In genomic region chr4:133042651-133043635, GRCm38 (mm10) we compare ENCODE assay signal across 9 mouse cellular contexts. TPM values are rescaled to one million over a fixed set of nuclear protein-coding genes. Genes with fewer than 3 reads are reported as not detected.
A peak's percentile ranks its signal among the peaks of the same experiment; 100 is the strongest.
DNase-seq lines count a peak whose midpoint lies in the region; ATAC-seq and TF ChIP-seq lines count a peak whose summit lies in the region.
"Had no signal": no experiment of that assay in that cellular context is flagged by ENCODE, and none has a peak within 500 bp of the region (broad histone marks: within the 10 kb centered on the region; RNA-seq: fewer than 3 reads in every experiment).

No protein-coding gene starts in this region.

- WGBS in thymus, adult 2 months, result 83% methylated on average over 28 of the region's 28 CpGs
- WGBS in limb, embryonic 14.5 days, result 5% methylated on average over 27 of the region's 28 CpGs
- WGBS in neural tube, embryonic 15.5 days, result 6% methylated on average over 28 of the region's 28 CpGs

- DNase-seq in cerebellum, postnatal 14 days, result peak; percentile 69 to 72
- no peak for DNase-seq in cerebellum, adult 9-10 months
- peak; percentile 45 for DNase-seq in thymus, postnatal 0 days (ENCODE audit: low spot score)
- DNase-seq in thymus, adult 2 months, result no peak
- peak; percentile 54 for DNase-seq in heart, postnatal 4 days
- peak; percentile 63 for DNase-seq in limb, embryonic 14.5 days (ENCODE audit: low spot score)
- no peak for DNase-seq in thymus, adult 18-20 months

- no peaks in the 10 kb centered on the region for H3K36me3 ChIP-seq in thymus, adult 2 months (ENCODE audit: control insufficient read depth, insufficient read depth, low read length)
- no peaks in the 10 kb centered on the region; the same call in 1 of the 2 replicates for H3K36me3 ChIP-seq in limb, embryonic 14.5 days (ENCODE audit: control insufficient read depth, insufficient read depth, low read length)
- H3K36me3 ChIP-seq in neural tube, embryonic 15.5 days, result no peaks in the 10 kb centered on the region

- H3K9ac ChIP-seq in limb, embryonic 14.5 days (ENCODE audit: low read depth, low read length, severe bottlenecking), result peak overlapping the region; percentile 37; the same call in 1 of the 2 replicates
- H3K9ac ChIP-seq in neural tube, embryonic 15.5 days (replicated peaks), result peak overlapping the region; percentile 23; the same call in 1 of the 2 replicates

- H3K4me2 ChIP-seq in limb, embryonic 14.5 days (replicated peaks; ENCODE audit: low read depth, low read length, severe bottlenecking), result peak overlapping the region; percentile 51
- H3K4me2 ChIP-seq in neural tube, embryonic 15.5 days, result peak overlapping the region; percentile 52

- no peak overlapping the region for H3K4me3 ChIP-seq in thymus, adult 2 months (ENCODE audit: control insufficient read depth, insufficient read depth, low read length)
- peak overlapping the region; percentile 24 for H3K4me3 ChIP-seq in limb, embryonic 14.5 days (replicated peaks; ENCODE audit: low read length)
- peak overlapping the region; percentile 1; the same call in 1 of the 2 replicates for H3K4me3 ChIP-seq in neural tube, embryonic 15.5 days (replicated peaks)
- H3K4me3 ChIP-seq: erythroblast, embryonic 14.5 days had no signal

- peaks cover 22% of the 10 kb centered on the region for H3K4me1 ChIP-seq in thymus, adult 2 months (replicated peaks; ENCODE audit: control insufficient read depth, insufficient read depth, low read length)
- peaks cover 88% of the 10 kb centered on the region for H3K4me1 ChIP-seq in limb, embryonic 14.5 days (ENCODE audit: control insufficient read depth, insufficient read depth, low read length)
- peaks cover 98% of the 10 kb centered on the region for H3K4me1 ChIP-seq in neural tube, embryonic 15.5 days

- no peak for TF ChIP-seq CTCF in thymus, adult 2 months (IDR thresholded peaks at IDR 0.05; ENCODE audit: borderline replicate concordance, control insufficient read depth, extremely low read depth, insufficient read depth, low read length, poor library complexity)

- no peak overlapping the region for H3K27ac ChIP-seq in thymus, adult 2 months (ENCODE audit: control insufficient read depth, insufficient read depth, low read length)
- H3K27ac ChIP-seq in limb, embryonic 14.5 days (replicated peaks; ENCODE audit: low read depth, low read length), result peak overlapping the region; percentile 81
- H3K27ac ChIP-seq in neural tube, embryonic 15.5 days (replicated peaks), result peak overlapping the region; percentile 78

- TF ChIP-seq POLR2A in thymus, adult 2 months (IDR thresholded peaks at IDR 0.05; ENCODE audit: control insufficient read depth, extremely low read depth, insufficient read depth, low read length, poor library complexity), result no peak
- no peak for TF ChIP-seq POLR2A in limb, embryonic 14.5 days (IDR thresholded peaks at IDR 0.05; ENCODE audit: borderline replicate concordance, extremely low read depth, insufficient read depth, insufficient read length)

- H3K27me3 ChIP-seq in thymus, adult 2 months (ENCODE audit: control insufficient read depth, insufficient read depth, low read length), result 0 out of 2 replicates have a peak, but pooled peaks cover 4% of the 10 kb centered on the region
- H3K27me3 ChIP-seq in limb, embryonic 14.5 days (ENCODE audit: control insufficient read depth, insufficient read depth, low read length), result no peaks in the 10 kb centered on the region
- H3K27me3 ChIP-seq in neural tube, embryonic 15.5 days (replicated peaks), result no peaks in the 10 kb centered on the region

- ATAC-seq in limb, embryonic 14.5 days (ENCODE audit: low FRiP score, low read depth), result peak; percentile 54
- peak; percentile 51 for ATAC-seq in neural tube, embryonic 15.5 days (ENCODE audit: low FRiP score)

- H3K9me3 ChIP-seq in limb, embryonic 14.5 days (ENCODE audit: control insufficient read depth, low read length), result no peaks in the 10 kb centered on the region
- H3K9me3 ChIP-seq in neural tube, embryonic 15.5 days (replicated peaks), result no peaks in the 10 kb centered on the region

RNA-seq across cellular contexts. Expression of gene Ahdc1, which starts 31.9 kb away (rescaled TPM):
- 5.3 and 8.0 TPM in 2 replicates for polyA plus RNA-seq in thymus, postnatal 0 days (2015; fragmentation: Nextera tagmentation; extraction: Ambion mirVana)
- 59.8 and 78.9 TPM in 2 replicates for polyA plus RNA-seq in thymus, adult 2 months (2012; rRNA removed)
- total RNA-seq in heart, postnatal 4 days (2021), result 10 to 100 TPM; 41.1 to 48.7 TPM
- polyA plus RNA-seq in limb, embryonic 14.5 days (2012; rRNA removed), result 29.6 and 41.0 TPM in 2 replicates
- 12.9 and 15.6 TPM in 2 replicates for polyA plus RNA-seq in limb, embryonic 14.5 days (2014; fragmentation: Nextera tagmentation; extraction: Ambion mirVana)
- polyA plus RNA-seq in neural tube, embryonic 15.5 days (2015; fragmentation: Nextera tagmentation; extraction: Ambion mirVana), result 11.0 TPM in 2 replicates

Comparison
In these comparisons a context has a peak if more than half of its experiments do, and no peak if none do; other contexts are left out.
1. DNase-seq: peak in cerebellum, postnatal 14 days (2 of 2), thymus, postnatal 0 days (single experiment), heart, postnatal 4 days (single experiment) and limb, embryonic 14.5 days (single experiment); none in cerebellum, adult 9-10 months (single experiment), thymus, adult 2 months (single experiment) and thymus, adult 18-20 months (0 of 2).